Mouse (Mus musculus) lung, postnatal 25 days (tissue): ENCODE results near the gene Prkar1a.

Experiments
- DNase-seq: peaks from one replicate; pipeline ENCODE4 v3.0.0; 2022; ENCODE audit warnings: low spot score

Gene Prkar1a

DNA sequence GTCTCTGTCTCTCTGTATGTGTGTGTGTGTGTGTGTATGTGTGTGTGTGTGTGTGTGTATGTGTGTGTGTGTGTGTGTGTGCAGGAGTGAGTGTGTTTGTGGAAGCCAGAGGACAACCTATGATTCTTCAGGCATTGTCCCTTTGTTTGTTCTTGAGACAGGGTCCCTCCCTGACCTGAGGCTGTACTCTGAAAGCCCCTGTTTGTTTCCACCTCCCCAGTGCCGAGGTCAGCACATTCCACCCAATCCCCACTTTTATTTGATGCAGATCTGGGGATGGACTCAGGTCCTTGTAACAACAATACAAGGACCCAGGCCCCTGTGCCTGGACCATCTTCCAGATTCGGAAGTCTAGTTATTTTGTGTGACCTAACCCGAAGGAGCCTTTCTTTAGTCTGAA lies 58.2 kb downstream of the Prkar1a start:
- no peak for DNase-seq

DNA sequence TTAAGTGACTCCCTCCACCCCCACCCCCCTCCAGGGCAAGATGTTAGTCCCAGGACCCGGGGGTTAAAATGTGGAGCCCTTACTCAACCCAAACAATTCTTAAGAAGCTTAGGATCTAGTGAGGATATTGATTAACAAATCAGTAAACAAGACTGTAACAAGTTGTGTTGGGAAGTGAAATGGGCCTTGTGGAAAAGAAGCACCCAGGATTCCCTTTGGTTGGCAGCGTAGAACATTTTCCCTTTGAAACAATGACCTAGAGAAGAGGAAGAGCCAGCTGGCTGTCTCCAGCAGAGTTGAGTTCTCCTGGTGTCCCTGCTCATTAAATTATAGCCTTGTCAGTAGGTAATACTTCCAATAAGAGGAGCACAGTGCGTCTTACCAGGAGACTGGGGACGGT lies 59.6 kb downstream of the Prkar1a start:
- no peak for DNase-seq

DNA sequence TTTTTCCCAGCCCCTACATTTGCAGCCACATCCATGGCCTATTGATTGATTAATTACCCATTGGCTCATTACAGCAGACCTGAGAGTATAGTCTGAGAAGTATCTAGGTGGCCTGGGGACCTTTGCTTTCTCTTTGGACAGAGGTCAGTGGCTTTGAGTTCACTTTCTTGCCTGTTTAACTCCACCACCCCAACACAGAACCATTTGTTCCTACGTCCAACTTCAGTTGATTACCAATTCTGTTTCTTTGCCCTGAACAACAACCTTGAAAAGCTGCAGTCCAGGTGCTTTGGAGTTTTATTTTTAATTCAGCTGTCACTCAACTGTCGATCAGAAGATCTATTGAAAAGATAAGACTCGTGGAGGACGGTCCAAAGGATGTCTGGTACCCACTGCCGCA lies 60.3 kb downstream of the Prkar1a start:
- no peak for DNase-seq

DNA sequence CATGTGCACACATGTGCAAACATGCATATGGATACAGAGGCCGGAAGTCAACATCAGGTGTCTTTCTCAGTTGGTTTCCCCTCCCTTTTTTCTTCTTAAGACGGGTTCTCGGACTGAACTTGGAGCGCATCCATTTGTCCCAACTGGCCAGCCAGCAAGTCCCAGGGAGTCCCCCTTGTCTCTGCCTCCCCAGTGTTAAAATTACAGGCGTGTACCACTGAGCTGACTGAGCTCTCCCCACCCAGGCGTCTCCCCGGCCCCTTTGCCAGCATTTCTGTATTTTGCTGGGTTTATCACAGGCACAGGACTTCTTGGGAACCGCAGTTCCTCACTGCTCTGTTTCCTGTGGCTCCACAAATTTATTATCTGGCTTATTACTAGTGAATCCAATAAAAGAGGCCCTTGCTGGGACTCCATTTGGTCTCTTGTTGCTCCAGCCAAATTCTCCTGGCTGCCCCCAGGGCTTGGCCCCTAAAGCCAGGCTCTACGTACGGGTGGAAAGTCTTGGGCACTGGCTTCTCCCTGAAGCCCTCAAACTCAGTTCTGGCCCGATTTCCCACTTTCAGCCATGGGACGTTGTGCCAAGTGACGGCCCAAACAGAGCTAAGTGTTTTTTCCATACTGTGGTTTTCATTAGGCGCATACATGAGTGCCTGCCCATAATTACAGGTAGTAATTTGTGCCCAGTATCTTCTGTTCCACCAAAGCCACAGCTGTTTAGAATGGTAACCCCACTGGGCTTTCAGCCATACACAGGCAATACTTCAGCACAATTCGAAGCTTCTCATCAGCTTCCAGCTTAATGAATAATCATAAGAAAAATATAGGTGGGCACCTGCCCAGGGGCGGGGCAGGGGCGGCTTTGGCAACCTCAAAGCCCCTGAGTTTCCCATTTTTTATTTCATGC lies 65.4 kb downstream of the Prkar1a start:
- DNase-seq, result no peak

DNA sequence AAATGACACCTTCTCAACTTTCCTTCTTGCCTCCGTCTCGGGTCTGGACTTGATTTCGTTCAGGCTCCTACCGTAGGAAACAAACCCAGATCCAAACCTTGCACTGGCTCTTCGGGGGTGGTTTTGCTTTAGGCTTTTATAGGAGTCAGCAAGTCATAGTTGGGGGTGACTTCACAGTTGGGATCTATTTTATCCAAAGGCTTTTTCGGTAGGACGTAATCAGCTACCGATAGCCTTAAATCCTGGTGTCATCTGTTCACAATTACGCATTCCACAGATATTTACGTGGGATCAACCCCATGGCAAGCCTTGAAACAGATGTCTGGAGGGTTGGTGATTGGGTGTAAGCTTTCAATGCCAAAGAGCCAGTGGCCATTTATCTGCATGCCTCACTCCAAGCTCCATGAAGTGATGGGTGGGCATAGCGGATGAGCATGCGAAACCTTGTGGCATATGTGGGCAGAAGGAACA lies 66.1 kb downstream of the Prkar1a start:
- no peak for DNase-seq

DNA sequence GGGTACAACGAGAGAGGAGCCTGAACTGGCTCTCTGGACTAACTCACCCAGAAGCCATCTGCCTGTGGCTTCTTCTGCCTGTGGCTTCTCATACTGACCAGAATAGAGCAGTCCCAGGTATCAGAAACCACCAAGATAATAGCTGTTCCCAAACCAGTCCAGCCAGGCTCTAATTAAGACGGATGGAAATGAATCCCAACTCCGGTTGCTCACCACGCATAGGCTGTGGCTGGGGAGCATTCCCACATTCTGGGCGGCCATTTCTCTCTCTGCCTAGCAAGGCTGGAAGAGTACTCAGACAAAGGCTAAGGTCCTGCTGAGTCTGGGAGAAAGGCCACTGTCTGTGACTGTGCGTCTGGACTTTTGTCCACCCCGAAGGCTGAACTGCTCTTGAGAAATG lies 67.8 kb downstream of the Prkar1a start:
- DNase-seq, result no peak

DNA sequence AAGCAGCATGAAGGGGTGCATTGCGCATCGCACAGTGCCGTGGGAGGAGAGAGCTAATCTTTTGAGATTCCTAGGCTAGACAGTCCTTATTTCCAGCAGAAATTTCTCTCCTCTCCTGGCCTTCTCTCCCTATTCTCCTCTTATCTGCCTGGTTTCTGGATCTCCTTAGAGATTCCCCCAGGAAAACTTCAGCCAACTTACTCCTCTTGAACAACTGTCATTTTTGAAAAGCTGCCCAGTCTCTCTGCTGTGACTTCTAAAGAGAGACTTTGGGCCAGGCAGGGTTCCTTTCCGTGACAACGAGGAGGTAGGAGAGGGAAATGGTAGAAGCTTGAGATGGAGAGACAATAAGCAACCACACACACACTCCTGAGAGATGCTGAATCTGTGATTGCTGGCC lies 68.2 kb downstream of the Prkar1a start:
- no peak for DNase-seq

DNA sequence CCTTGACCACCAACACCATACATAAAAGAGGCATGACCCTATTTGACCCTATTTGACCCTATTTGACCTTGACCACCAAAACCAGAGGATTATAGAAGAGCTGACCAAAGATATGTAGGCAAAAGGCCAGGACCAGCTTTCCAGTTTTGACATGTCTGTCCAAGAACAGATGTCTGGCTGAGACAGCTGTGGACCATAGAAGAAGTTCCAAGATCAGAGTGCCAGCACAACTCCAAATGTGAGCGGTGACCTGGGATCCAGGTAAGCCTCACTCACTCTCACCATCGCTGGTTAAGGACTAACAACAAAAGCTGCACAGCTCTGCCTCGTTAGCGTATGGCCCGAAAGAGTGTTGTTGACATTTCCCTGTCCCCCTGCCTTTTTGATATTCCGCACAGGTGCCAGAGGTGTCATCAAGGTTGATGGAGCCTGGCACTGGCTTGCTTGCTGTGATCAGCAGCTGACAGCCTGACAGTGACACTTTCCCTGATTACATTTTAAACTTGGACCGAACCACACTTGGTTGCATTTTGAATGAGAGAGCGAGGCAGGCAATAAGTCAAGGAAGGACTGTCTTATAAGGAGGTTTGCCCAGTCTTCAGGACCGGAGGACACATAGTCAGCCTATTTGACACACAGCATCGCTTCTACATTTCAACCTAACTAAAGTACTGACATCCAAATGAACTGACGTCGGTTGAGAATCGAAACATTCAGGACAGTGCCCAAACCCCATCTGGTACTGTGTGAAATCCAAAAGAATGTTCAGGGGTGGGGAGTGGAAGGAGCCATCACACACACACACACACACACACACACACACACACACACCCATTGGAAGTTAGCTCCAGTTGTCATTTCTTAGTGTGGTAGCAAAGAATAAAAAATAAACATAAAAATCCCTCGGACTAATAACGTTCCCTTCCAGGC lies 69.0 kb downstream of the Prkar1a start:
- no peak for DNase-seq
